Mouse (Mus musculus): Measurements from ENCODE around the gene Zbtb32. TPM values are rescaled to one million over a fixed set of nuclear protein-coding genes. Genes with fewer than 3 reads are reported as not detected.

Zbtb32 gene
- polyA plus RNA-seq, 1 experiment from 2014 or later: 0.14 TPM

DNA sequence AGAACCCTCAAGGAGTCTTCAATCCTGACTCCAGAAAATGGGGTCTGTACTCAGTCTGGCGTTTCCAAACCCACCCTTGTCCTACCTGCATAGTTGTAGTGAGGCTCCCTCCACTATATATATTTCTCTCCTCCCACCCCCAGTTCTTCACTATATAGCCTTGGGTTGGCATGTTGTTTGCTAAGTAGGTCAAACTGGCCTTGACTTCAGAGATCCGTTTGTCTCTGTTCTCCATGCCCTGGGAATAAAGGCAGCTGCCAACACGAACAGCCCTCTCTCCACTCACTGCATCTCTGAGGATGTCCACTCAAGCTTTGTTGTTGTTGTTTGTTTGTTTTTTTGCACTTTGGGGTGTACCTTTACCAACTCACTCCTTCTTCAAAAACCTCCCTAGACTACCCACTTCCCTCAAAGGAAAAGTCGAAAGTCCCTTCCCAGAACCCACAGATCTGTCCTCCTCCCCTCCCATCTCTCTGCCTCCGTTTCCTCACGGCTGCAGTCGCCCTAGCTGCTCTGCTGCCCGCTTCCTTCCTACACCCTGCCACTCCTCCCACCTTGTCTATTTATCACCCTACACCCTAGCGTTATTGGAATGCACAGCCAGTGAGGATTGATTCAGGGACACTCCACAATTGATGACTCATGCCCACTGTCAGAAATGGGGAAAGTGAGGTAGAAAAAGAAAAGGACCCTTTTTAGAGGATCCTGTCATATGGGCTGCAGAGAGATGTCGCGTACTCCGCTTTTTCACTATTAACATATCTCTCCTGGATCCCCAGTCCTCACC is 39.9 kb downstream of the Zbtb32 start:
- Histone ChIP-seq H3K9ac (ENCODE audit: low read depth, low read length) (peak overlapping the region; percentile 78), H3K27ac (ENCODE audit: low read depth, low read length) (peak overlapping the region; percentile 1; the same call in 1 of the 2 replicates), H3K4me1 (ENCODE audit: control insufficient read depth, insufficient read depth, low read length) (peaks cover 13% of the 10 kb centered on the region), H3K4me2 (peak overlapping the region; percentile 97), H3K4me3 (ENCODE audit: low read depth, low read length) (peak overlapping the region; percentile 64), H3K27me3 (ENCODE audit: control insufficient read depth, insufficient read depth, low read length) (no peaks in the 10 kb centered on the region), H3K36me3 (ENCODE audit: control insufficient read depth, insufficient read depth, low read length) (peaks cover 19% of the 10 kb centered on the region), H3K9me3 (replicated peaks; ENCODE audit: control insufficient read depth, low read length) (no peaks in the 10 kb centered on the region)
- ATAC-seq (replicated peaks; ENCODE audit: insufficient number of reproducible peaks, low FRiP score, low TSS enrichment): no peak
- WGBS (ENCODE audit: insufficient replicate concordance): 15% methylated on average over 12 of the region's 12 CpGs

DNA sequence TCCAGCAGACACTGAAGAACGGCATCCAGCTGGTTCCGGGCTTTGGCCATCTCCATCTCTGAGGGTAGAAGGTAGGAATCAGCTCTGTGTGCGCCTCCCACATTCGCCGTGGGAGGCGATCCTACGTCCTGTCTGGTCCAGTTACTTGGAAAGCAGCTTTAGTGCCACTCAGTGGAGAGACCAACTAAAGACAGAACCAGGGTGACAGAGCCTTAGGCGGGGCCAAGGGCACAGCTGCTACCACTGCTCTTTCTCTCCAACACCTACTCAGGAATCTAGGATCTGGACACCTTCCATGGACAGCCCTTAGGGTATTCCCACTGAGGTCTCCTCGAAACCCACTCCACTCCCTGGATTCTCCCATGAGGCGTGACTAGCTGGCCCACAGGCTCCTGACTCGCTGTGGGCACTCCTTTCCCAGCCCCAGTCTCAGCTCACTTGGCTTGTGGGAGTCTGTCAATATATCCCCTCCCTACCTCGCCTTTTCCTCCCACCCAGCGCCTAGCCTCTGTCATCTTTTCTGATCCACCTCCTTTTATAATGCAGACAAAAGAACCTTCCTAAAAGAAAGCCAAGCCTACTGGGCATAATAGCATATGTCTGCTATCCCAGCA is 40.7 kb downstream of the Zbtb32 start:
- Histone ChIP-seq H3K9me3 (replicated peaks; ENCODE audit: control insufficient read depth, low read length) (no peaks in the 10 kb centered on the region), H3K27me3 (ENCODE audit: control insufficient read depth, insufficient read depth, low read length) (no peaks in the 10 kb centered on the region), H3K4me3 (ENCODE audit: low read depth, low read length) (peak overlapping the region; percentile 64; the same call in 1 of the 2 replicates), H3K4me1 (ENCODE audit: control insufficient read depth, insufficient read depth, low read length) (peaks cover 19% of the 10 kb centered on the region), H3K4me2 (peak overlapping the region; percentile 97), H3K9ac (ENCODE audit: low read depth, low read length) (0 out of 2 replicates have a peak overlapping the region, but pooled peaks have one; percentile 78), H3K27ac (ENCODE audit: low read depth, low read length) (no peak overlapping the region), H3K36me3 (ENCODE audit: control insufficient read depth, insufficient read depth, low read length) (peaks cover 19% of the 10 kb centered on the region)
- ATAC-seq (replicated peaks; ENCODE audit: insufficient number of reproducible peaks, low FRiP score, low TSS enrichment): no peak
- 86% methylated on average over 13 of the region's 13 CpGs for WGBS (ENCODE audit: insufficient replicate concordance)

GRCm38 (mm10) chr7:30556894-30557536 is 41.7 kb downstream of the Zbtb32 start:
- H3K4me3 ChIP-seq (ENCODE audit: low read depth, low read length): no peak overlapping the region
- no peak for ATAC-seq (replicated peaks; ENCODE audit: insufficient number of reproducible peaks, low FRiP score, low TSS enrichment)
- no peak overlapping the region for H3K27ac ChIP-seq (ENCODE audit: low read depth, low read length)
- no peaks in the 10 kb centered on the region for H3K9me3 ChIP-seq (replicated peaks; ENCODE audit: control insufficient read depth, low read length)
- no peak overlapping the region for H3K4me2 ChIP-seq
- 91% methylated on average over 18 of the region's 18 CpGs for WGBS (ENCODE audit: insufficient replicate concordance)
- H3K36me3 ChIP-seq (ENCODE audit: control insufficient read depth, insufficient read depth, low read length): peaks cover 19% of the 10 kb centered on the region
- H3K27me3 ChIP-seq (ENCODE audit: control insufficient read depth, insufficient read depth, low read length): no peaks in the 10 kb centered on the region
- no peak overlapping the region for H3K9ac ChIP-seq (ENCODE audit: low read depth, low read length)
- peaks cover 21% of the 10 kb centered on the region for H3K4me1 ChIP-seq (ENCODE audit: control insufficient read depth, insufficient read depth, low read length)

- peaks cover 21% of the 10 kb centered on the region for H3K4me1 ChIP-seq (ENCODE audit: control insufficient read depth, insufficient read depth, low read length)
- H3K36me3 ChIP-seq (ENCODE audit: control insufficient read depth, insufficient read depth, low read length): peaks cover 19% of the 10 kb centered on the region
- peak overlapping the region; percentile 53; the same call in 1 of the 2 replicates for H3K4me3 ChIP-seq (ENCODE audit: low read depth, low read length)
- no peak overlapping the region for H3K27ac ChIP-seq (ENCODE audit: low read depth, low read length)
- no peak overlapping the region for H3K9ac ChIP-seq (ENCODE audit: low read depth, low read length)
- no peaks in the 10 kb centered on the region for H3K27me3 ChIP-seq (ENCODE audit: control insufficient read depth, insufficient read depth, low read length)
- 85% methylated on average over 22 of the region's 22 CpGs for WGBS (ENCODE audit: insufficient replicate concordance)
- no peak for ATAC-seq (replicated peaks; ENCODE audit: insufficient number of reproducible peaks, low FRiP score, low TSS enrichment)
- peak overlapping the region; percentile 98 for H3K4me2 ChIP-seq
- no peaks in the 10 kb centered on the region for H3K9me3 ChIP-seq (replicated peaks; ENCODE audit: control insufficient read depth, low read length)
Observed at GRCm38 (mm10) chr7:30553810-30554584, 44.7 kb downstream of the Zbtb32 start.

GRCm38 (mm10) chr7:30553021-30553589 is 45.6 kb downstream of the Zbtb32 start:
- Histone ChIP-seq H3K27ac (ENCODE audit: low read depth, low read length) (peak overlapping the region; percentile 91), H3K9ac (ENCODE audit: low read depth, low read length) (peak overlapping the region; percentile 88)
- ATAC-seq (replicated peaks; ENCODE audit: insufficient number of reproducible peaks, low FRiP score, low TSS enrichment): no peak

GRCm38 (mm10) chr7:30552102-30553020 is 46.3 kb downstream of the Zbtb32 start, which contains the start of the genes Hspb6 and Proser3:
TSS of gene Hspb6 (plus strand) at chr7:30552178.
TSS of gene Proser3 (minus strand) at chr7:30552299.
- H3K9me3 ChIP-seq (replicated peaks; ENCODE audit: control insufficient read depth, low read length): no peaks in the 10 kb centered on the region
- ATAC-seq (replicated peaks; ENCODE audit: insufficient number of reproducible peaks, low FRiP score, low TSS enrichment): peak; percentile 94
- WGBS (ENCODE audit: insufficient replicate concordance): 1% methylated on average over 44 of the region's 44 CpGs

More at GRCm38 (mm10) chr7:30553021-30553589, 45.6 kb downstream of the Zbtb32 start:
- H3K4me1 ChIP-seq (ENCODE audit: control insufficient read depth, insufficient read depth, low read length): peaks cover 12% of the 10 kb centered on the region
- no peaks in the 10 kb centered on the region for H3K9me3 ChIP-seq (replicated peaks; ENCODE audit: control insufficient read depth, low read length)
- H3K27me3 ChIP-seq (ENCODE audit: control insufficient read depth, insufficient read depth, low read length): no peaks in the 10 kb centered on the region
- peaks cover 23% of the 10 kb centered on the region for H3K36me3 ChIP-seq (ENCODE audit: control insufficient read depth, insufficient read depth, low read length)
- peak overlapping the region; percentile 53 for H3K4me3 ChIP-seq (ENCODE audit: low read depth, low read length)
- 5% methylated on average over 23 of the region's 23 CpGs for WGBS (ENCODE audit: insufficient replicate concordance)
- peak overlapping the region; percentile 98 for H3K4me2 ChIP-seq

DNA sequence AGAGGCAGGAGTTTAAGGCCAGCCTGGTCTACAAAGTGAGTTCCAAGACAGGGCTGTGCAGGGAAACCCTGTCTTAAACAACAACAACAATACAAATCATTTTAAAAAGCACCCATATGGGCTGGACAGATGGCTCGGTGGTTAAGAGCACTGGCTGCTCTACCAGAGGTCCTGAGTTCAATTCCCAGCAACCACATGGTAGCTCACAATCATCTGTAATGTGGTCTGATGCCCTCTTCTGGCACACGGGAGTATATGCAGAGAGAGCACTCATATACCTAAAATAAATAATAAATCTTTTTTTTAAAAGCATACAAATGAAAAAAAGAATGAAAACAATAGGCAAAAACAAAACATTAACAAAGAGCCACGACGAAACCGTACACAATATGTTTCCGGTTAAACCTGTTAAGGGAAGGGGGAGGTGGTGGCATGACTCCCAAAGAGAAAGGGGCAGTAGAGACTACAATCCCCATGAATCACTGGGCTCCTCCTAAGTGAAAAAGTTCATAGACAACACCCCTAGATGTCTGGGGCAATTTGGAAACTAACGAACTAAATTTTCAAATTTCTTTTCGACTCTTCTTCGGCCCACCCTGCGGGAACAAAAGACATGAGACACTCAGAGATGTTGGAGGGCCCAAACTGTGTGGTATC is 47.1 kb downstream of the Zbtb32 start:
- H3K36me3 ChIP-seq (ENCODE audit: control insufficient read depth, insufficient read depth, low read length): peaks cover 18% of the 10 kb centered on the region
- peak; percentile 62 for ATAC-seq (replicated peaks; ENCODE audit: insufficient number of reproducible peaks, low FRiP score, low TSS enrichment)
- 2% methylated on average over 10 of the region's 10 CpGs for WGBS (ENCODE audit: insufficient replicate concordance)
- no peaks in the 10 kb centered on the region for H3K27me3 ChIP-seq (ENCODE audit: control insufficient read depth, insufficient read depth, low read length)
- H3K27ac ChIP-seq (ENCODE audit: low read depth, low read length): peak overlapping the region; percentile 91
- H3K9me3 ChIP-seq (replicated peaks; ENCODE audit: control insufficient read depth, low read length): no peaks in the 10 kb centered on the region
- H3K4me2 ChIP-seq: peak overlapping the region; percentile 98
- peak overlapping the region; percentile 88 for H3K9ac ChIP-seq (ENCODE audit: low read depth, low read length)
- peak overlapping the region; percentile 53 for H3K4me3 ChIP-seq (ENCODE audit: low read depth, low read length)
- peaks cover 9% of the 10 kb centered on the region for H3K4me1 ChIP-seq (ENCODE audit: control insufficient read depth, insufficient read depth, low read length)

More at GRCm38 (mm10) chr7:30552102-30553020, 46.3 kb downstream of the Zbtb32 start, which contains the start of the genes Hspb6 and Proser3:
- Histone ChIP-seq H3K27me3 (ENCODE audit: control insufficient read depth, insufficient read depth, low read length) (no peaks in the 10 kb centered on the region), H3K27ac (ENCODE audit: low read depth, low read length) (peak within 1 kb of the TSS; percentile 91), H3K4me3 (ENCODE audit: low read depth, low read length) (peak within 1 kb of the TSS; percentile 53), H3K9ac (ENCODE audit: low read depth, low read length) (peak within 1 kb of the TSS; percentile 88), H3K4me1 (ENCODE audit: control insufficient read depth, insufficient read depth, low read length) (peaks cover 9% of the 10 kb centered on the region), H3K4me2 (peak within 1 kb of the TSS; percentile 98), H3K36me3 (ENCODE audit: control insufficient read depth, insufficient read depth, low read length) (peaks cover 23% of the 10 kb centered on the region)

All from heart, embryonic 11.5 days (tissue).